Mouse (Mus musculus): ENCODE results near the gene Actn4.

DNA sequence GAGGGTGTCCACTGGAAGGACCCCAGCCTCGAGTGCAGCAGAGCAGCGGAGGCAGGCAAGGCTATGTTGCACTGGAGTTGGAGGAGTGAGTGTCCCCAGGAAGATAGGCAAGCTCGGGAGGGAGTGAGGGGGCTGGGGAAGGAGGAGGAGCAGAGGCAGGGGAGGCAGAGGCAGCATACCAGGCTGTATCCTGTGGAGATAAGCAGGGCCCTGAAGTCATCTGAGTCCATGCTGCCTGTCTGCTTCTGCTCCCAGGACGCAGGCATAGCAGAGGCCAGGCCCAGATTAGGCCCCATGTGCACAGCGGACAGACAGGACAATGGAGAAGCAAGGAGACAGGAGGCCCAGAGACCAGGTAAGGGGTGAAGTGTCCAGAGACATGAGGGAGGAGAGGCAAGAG is 67.2 kb downstream of the Actn4 start:
- TF ChIP-seq POLR2A (IDR thresholded peaks at IDR 0.05; ENCODE audit: low read depth, low read length) (no peak), CTCF (conservative IDR thresholded peaks at IDR 0.05; ENCODE audit: insufficient read depth, insufficient read length, low read depth, low read length) (no peak)
